Mouse (Mus musculus) urinary bladder, postnatal 25 days (tissue): ENCODE data around the gene Acadvl.
A peak's percentile ranks its signal among the peaks of the same experiment; 100 is the strongest.

Experiments
- DNase-seq: peaks from one replicate; pipeline ENCODE4 v3.0.0; 2022; ENCODE audit warnings: low spot score

Gene Acadvl

GRCm38 (mm10) chr11:69980196-69981140, 34.7 kb downstream of the Acadvl start:
- DNase-seq: peak; percentile 96

GRCm38 (mm10) chr11:69979827-69980195, 35.4 kb downstream of the Acadvl start:
- no peak for DNase-seq

GRCm38 (mm10) chr11:69976271-69976670, 38.9 kb downstream of the Acadvl start:
- no peak for DNase-seq

- DNase-seq: no peak
Measured at GRCm38 (mm10) chr11:69974907-69975306, 40.3 kb downstream of the Acadvl start.

- DNase-seq: no peak
Measured at GRCm38 (mm10) chr11:69970775-69971174, 44.4 kb downstream of the Acadvl start.

GRCm38 (mm10) chr11:69970222-69970621, 45.0 kb downstream of the Acadvl start:
- DNase-seq: no peak

- DNase-seq: no peak
Measured at GRCm38 (mm10) chr11:69968793-69969192, 46.4 kb downstream of the Acadvl start.

GRCm38 (mm10) chr11:69966860-69967517, 48.2 kb downstream of the Acadvl start:
- DNase-seq: no peak

- DNase-seq: peak; percentile 58
Measured at GRCm38 (mm10) chr11:69966006-69966859, 49.0 kb downstream of the Acadvl start.

GRCm38 (mm10) chr11:69965271-69966005, 49.8 kb downstream of the Acadvl start:
- DNase-seq: peak; percentile 42

- peak; percentile 19 for DNase-seq
Measured at GRCm38 (mm10) chr11:69964650-69965270, 50.5 kb downstream of the Acadvl start, which contains the start of gene Cldn7. Cldn7 (plus strand) TSS chr11:69964779.

GRCm38 (mm10) chr11:69961841-69962240, 53.4 kb downstream of the Acadvl start:
- no peak for DNase-seq

- DNase-seq: no peak
Measured at GRCm38 (mm10) chr11:69960616-69961015, 54.6 kb downstream of the Acadvl start.
